Mouse (Mus musculus) ZHBTc4 (cell line): ENCODE results near the gene Oog4.

Source experiments
- DNase-seq: peaks from one replicate; pipeline ENCODE4 v3.0.0-alpha.2; 2011; ENCODE audit warnings: low read depth, low spot score

Gene Oog4

DNA sequence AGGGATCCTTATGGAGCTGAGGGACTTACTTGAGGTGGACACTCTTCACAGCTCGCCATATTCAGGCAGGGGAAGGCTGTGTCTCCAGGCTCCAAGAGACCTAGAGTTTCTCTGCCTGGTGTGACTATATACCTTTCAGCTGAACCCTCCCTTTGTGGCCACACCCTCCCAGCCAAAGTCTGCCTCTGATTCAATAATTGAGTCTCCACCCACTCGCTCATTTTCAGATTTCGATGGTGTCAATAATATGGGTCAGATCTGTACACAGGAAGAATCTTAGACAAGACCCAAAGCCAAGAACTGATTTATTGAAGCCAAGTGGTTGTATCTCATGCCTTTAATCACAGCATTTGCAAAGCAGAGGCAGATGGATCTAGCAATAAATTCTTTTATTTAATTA lies at the start of gene Oog4:
Gene Oog4, minus strand, starts transcription at position 101 of the 400 bp plus-strand sequence.
- DNase-seq: no peak

DNA sequence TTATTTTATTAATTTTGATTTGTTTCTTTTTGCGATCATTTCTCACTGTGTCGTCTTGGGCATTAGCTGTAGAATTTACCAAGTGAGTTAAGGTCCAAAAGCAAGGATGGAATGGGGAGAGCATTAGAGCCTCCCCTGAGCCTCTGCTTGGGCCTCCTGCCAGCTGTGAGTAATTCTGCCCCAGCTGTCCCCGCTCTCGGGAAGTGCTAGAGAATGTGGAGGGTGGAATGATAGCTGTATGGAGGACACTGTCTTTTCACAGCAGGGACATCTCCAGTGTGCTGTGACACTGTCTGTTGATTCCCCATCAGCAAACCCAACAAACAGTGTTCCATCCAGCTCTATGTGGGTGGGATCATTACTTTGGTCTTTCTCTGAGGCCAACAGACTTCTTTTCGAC lies 23.4 kb downstream of the Oog4 start:
- DNase-seq: peak; percentile 34

DNA sequence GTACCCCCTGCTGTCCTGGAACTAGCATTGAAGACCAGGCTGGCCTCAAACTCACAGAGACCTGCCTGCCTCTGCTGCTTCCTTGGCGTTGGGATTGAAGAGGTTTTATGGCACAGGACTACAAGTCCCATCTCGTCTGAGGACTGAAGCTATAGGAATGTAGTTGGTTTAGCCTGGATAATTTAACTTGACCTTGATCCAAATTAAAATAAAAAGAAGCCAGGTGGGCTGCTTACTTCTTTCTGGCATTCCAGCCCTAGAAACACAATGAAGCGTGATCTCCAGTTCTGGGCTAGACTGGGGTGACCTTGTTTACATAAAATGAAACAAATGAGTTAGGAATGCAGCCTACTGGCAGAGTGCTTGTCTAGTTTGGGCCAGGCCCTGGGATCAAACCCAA lies 36.0 kb downstream of the Oog4 start:
- peak; percentile 92 for DNase-seq

DNA sequence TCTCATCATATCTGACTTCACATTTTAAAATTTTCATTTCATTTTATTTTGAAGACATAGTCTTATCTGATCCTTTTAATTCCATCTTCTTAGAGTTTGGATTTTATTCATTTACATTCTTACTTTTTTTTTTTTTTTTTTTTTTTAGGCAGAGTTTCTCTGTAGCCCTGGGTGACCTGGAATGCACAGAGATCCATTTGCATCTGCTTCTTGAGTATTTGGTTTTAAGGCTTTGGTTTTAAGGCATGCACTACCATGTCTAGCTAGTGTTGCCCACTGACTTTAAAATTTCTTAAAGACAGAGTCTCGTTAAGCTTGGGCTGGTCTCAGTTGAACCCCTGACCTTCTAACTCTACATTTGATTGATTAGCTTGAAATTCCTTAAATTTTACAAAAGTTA lies 36.5 kb downstream of the Oog4 start:
- peak; percentile 31 for DNase-seq

DNA sequence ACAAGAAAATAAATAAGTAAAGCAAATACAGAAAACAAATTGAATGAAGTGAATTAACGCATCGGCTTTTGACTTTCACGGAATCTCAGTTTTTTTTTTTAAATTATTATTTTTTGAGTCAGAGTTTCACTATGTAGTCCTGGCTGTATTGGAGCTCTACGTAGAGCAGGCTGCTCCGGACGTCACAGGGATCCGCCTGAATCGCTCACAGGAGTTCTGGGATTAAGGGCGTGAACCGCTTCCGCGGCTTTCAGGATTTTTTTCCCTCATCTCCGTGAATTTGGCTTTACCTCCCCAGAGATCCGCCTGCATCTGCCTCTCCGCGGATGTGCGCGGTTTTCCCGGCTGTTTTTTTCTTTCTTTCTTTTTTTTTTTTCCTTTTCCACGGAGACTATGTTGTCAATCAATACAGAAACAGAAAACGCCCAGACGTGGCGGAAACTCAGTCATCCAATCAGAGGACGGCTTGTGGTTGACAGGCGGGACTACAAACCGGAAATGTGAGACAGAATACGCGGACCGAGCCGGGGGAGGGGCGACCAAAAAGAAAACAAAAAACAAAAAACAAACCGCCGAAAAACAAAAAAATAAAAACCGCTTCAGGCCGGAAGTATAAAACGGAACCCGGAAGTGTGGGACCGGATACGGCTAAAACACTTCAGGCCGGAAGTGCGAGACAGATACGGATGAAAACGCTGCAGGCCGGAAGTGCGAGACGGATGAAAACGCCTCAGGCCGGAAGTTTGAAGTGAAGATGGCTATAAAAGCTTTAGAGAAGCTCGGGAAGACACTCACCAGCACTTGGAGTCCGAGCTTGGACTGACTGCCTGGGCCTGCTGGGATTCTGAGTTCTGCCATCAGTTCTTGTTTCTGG lies 37.7 kb downstream of the Oog4 start, which contains the start of gene Pramef8:
Gene Pramef8, plus strand, starts transcription at position 208 of the 874 bp plus-strand sequence.
- peak; percentile 96 for DNase-seq

DNA sequence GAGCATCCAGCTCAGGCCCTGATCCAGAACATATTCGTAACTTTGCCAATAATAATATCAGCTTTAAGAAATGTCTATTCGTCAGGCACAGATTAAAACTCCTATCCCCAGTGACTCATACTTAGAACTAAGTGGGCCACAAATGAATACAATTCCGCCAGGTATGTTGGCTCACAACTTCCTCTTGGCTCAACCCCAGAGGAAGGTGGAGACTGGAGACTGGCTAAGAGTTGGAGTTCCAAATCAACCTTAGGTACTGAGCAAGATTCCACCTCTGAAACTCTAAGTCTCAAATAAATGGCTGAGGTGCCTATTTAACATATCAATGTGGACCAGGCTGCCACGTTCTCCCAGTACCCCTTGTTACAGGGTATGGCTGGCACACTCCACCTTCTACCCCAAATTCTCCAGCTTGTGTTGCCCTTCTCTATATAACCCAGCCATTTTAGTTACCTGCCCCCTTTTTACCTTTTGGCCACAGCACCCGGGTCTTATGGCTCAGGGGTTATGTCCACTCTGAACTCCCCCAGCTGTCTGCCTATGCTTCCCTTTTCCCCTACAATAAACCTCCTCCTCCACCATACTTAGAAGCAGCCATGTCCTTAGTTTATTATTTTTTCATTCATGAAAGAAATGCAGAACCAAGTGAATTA lies 38.4 kb downstream of the Oog4 start:
- DNase-seq: no peak

DNA sequence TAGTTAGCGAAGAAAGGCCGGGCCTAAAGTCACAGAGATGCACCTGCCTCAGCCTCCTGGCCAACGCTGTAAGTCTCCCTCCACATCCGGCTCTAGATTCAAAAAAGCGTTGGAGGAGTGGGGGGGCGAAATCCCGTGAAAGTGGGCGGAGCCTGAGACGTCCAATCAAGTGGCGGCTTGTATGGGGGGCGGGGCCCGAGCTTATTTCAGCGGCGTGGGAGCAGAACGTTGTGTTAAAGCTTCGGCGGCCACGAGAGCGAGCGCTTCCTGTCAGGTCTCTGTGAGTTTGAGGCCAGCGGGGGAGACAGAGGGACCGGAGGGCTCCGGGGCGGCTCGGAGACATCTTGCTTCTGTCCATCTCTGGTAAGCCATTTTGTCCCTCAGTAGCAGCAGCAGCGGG lies 55.9 kb downstream of the Oog4 start, which contains the start of gene Pramel1:
Gene Pramel1, plus strand, starts transcription at position 248 of the 400 bp plus-strand sequence.
- peak; percentile 90 for DNase-seq

DNA sequence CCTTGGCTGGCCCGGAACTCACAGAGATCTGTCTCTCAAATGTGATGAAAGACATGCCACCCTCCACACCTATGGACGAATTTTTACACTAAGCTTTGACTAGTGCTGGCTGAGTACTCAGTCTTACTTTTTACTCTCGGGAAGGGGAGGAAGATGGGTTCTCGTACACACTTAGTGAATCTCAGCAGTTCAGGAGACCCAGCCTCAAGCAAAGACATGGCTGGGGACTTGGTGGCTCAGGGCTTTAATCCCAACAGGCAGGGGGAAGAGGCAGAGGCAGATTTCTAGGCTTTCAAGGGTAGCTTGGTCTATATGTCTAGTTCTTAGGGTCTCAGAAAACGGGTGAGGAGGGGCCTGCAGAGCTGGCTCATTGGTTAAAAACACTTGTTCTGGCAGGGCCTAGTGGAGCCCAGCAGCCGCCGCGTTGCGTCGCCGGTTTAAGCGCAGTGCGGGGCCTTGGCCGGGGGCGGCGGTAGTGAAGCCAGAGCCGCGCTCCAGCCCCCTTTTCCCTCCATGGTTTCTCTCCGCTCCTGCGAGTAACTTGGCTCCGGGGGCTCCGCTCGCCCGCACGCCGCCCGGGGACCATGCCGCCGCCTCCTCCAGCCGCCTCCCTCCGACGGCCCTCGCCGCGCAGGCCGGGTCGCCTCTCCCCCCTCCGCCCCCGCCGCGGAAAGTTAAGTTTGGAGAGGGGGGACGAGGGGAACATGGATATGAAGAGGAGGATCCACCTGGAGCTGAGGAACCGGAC lies 61.0 kb downstream of the Oog4 start:
- peak; percentile 81 for DNase-seq
